Mouse (Mus musculus): ENCODE data around the gene Lzts2. TPM values are rescaled to one million over a fixed set of nuclear protein-coding genes. Genes with fewer than 3 reads are reported as not detected.

Lzts2 gene
- polyA plus RNA-seq, 1 experiment from 2014 or later = 6.8 TPM

DNA sequence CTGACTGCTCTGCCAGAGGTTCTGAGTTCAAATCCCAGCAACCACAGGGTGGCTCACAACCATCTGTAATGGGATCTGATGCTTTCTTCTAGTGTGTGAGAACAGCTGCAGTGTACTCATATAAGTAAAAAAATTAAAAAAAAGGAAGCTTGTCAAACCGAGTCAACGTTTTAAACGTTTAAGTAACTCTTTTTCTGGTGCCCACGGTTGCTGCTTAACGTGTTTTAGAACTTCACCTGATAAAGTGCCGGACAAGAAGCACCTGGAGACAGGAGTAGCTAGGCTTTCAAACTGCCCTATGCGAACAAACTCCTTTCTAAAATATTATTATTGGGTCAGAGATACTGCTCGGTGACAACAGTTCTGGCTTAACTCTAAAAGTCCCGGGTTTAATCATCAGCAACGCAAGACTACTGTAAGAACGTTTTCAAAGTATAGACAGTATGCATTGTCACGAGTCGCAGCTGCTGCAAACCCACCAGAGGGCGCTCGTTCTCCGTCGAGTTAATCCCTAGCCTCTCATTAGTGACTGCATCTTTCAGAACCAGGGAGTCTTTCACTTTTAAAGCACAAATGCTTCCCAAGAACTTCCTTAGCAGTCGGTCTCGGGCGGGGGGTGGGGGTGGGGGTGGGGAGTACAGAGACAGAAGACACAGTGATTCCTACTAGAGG is 59.8 kb downstream of the Lzts2 start:
- Histone ChIP-seq H3K4me3 (replicated peaks) (peak overlapping the region; percentile 77), H3K9ac (peak overlapping the region; percentile 82), H3K9me3 (replicated peaks) (no peaks in the 10 kb centered on the region), H3K4me2 (peak overlapping the region; percentile 96), H3K27ac (replicated peaks) (peak overlapping the region; percentile 89), H3K36me3 (replicated peaks) (no peaks in the 10 kb centered on the region), H3K4me1 (replicated peaks) (peaks cover 53% of the 10 kb centered on the region), H3K27me3 (peaks cover 39% of the 10 kb centered on the region)
- peak; percentile 31; the same call in 1 of the 2 replicates for ATAC-seq (ENCODE audit: insufficient read depth)
- 6% methylated on average over 20 of the region's 20 CpGs for WGBS (ENCODE audit: insufficient replicate concordance)

DNA sequence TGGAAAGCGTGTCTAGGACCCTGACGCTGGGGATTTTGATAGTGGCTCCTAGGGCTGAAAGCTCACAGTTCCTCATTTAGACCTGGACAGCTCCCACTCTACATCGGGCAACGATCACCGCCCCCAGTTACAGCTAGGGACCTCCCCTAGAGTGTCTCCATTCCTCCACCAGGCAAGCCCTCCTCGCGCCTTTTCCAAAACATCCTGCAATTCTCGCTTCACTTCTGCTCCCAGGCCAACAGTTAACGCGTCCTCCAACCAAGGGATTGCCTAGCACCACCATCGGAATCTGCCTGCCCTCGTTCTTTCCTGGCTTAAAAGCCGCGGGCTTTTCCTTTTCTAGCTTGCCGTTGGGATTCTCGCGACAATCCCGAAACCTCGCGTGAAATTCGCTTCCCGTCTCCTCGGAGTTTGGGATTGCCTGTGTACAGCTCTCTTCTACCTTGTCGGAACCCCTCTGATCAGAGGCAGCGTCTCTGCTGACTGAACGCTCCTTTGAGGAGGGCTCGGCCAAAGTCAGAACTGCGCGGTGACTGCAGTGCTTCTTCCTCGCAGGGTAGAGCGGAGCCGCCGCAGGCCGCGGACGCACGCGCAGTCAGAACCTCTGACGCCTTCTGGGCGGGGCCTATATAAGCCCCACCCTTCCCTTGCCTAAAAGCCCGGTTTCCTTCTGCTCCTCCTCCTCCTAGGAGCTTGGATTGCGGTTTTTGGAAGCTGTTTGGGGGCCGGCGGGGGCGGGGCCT is 60.5 kb downstream of the Lzts2 start, which contains the start of gene Kazald1:
Gene Kazald1, plus strand, starts transcription at position 662 of the 743 bp plus-strand sequence.
- under 1% methylated on average over 45 of the region's 45 CpGs for WGBS (ENCODE audit: insufficient replicate concordance)
- Histone ChIP-seq H3K4me1 (replicated peaks) (peaks cover 61% of the 10 kb centered on the region), H3K9ac (peak within 1 kb of the TSS; percentile 82), H3K4me3 (replicated peaks) (peak within 1 kb of the TSS; percentile 77), H3K27ac (replicated peaks) (peak within 1 kb of the TSS; percentile 89), H3K4me2 (peak within 1 kb of the TSS; percentile 96), H3K36me3 (replicated peaks) (no peaks in the 10 kb centered on the region), H3K9me3 (replicated peaks) (no peaks in the 10 kb centered on the region), H3K27me3 (peaks cover 46% of the 10 kb centered on the region)
- peak; percentile 88 for ATAC-seq (ENCODE audit: insufficient read depth)

GRCm38 (mm10) chr19:45075323-45076035 is 61.3 kb downstream of the Lzts2 start:
- Histone ChIP-seq H3K9ac (peak overlapping the region; percentile 82), H3K27me3 (peaks cover 54% of the 10 kb centered on the region), H3K9me3 (replicated peaks) (no peaks in the 10 kb centered on the region), H3K4me2 (peak overlapping the region; percentile 96), H3K36me3 (replicated peaks) (no peaks in the 10 kb centered on the region), H3K4me3 (replicated peaks) (peak overlapping the region; percentile 77), H3K27ac (replicated peaks) (peak overlapping the region; percentile 89), H3K4me1 (replicated peaks) (peaks cover 67% of the 10 kb centered on the region)
- peak; percentile 67 for ATAC-seq (ENCODE audit: insufficient read depth)
- WGBS (ENCODE audit: insufficient replicate concordance) = 1% methylated on average over 32 of the region's 32 CpGs

DNA sequence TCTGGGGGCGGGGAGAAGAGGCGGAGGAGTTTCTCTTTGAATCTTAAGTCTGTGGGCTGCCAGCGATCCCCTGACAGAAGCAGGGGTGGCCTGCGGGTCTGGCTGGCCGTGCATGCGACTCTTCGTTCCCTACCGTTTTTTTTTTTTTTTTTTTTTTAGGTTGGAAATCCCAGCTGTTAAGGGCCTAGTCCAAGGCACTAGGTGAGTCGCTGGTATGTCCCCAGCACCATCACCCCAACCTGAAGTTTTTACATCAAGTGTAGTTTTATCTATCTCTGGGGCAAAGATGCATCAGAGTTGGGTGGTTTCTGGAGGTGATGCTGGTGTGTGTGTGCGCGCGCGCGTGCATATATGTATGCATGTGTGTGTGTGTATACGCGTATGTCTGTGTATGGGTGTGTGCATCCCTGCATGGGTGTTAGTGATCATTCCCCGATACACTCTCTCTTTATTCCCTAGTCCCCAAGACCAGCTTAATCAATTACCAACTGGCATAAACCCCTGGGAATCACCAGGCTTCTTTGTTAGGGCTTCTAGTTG is 61.9 kb downstream of the Lzts2 start:
- WGBS (ENCODE audit: insufficient replicate concordance) = 14% methylated on average over 17 of the region's 17 CpGs
- Histone ChIP-seq H3K9ac (peak overlapping the region; percentile 82), H3K27me3 (peaks cover 60% of the 10 kb centered on the region)

More for the DNA sequence above, 61.9 kb downstream of the Lzts2 start:
- no peak for ATAC-seq (ENCODE audit: insufficient read depth)
- Histone ChIP-seq H3K4me2 (peak overlapping the region; percentile 96), H3K9me3 (replicated peaks) (no peaks in the 10 kb centered on the region), H3K4me1 (replicated peaks) (peaks cover 67% of the 10 kb centered on the region), H3K36me3 (replicated peaks) (no peaks in the 10 kb centered on the region), H3K4me3 (replicated peaks) (peak overlapping the region; percentile 77), H3K27ac (replicated peaks) (no peak overlapping the region)

Other genes starting within 250 kb of the Lzts2 start
- 10.9 and 11.2 TPM in 2 replicates for gene Slf2, start 83.3 kb upstream of the Lzts2 start, polyA plus RNA-seq (2015; fragmentation: Nextera tagmentation; extraction: Ambion mirVana)
- 4.4 and 5.6 TPM in 2 replicates for gene Sema4g, start 25.3 kb upstream of the Lzts2 start, polyA plus RNA-seq (2015; fragmentation: Nextera tagmentation; extraction: Ambion mirVana)
- gene Twnk, start 8.8 kb upstream of the Lzts2 start, polyA plus RNA-seq (2015; fragmentation: Nextera tagmentation; extraction: Ambion mirVana) = 10.4 and 13.4 TPM in 2 replicates
- gene Mrpl43, start 8.0 kb upstream of the Lzts2 start, polyA plus RNA-seq (2015; fragmentation: Nextera tagmentation; extraction: Ambion mirVana) = 27.4 and 28.8 TPM in 2 replicates
- gene Pdzd7, start 31.3 kb downstream of the Lzts2 start, polyA plus RNA-seq (2015; fragmentation: Nextera tagmentation; extraction: Ambion mirVana) = not detected in 2 replicates
- 2.9 and 3.1 TPM in 2 replicates for gene Sfxn3, start 33.1 kb downstream of the Lzts2 start, polyA plus RNA-seq (2015; fragmentation: Nextera tagmentation; extraction: Ambion mirVana)
- gene Kazald1, start 60.8 kb downstream of the Lzts2 start, polyA plus RNA-seq (2015; fragmentation: Nextera tagmentation; extraction: Ambion mirVana) = 0.24 and 0.32 TPM in 2 replicates
- not detected in 2 replicates for gene Tlx1, start 136.3 kb downstream of the Lzts2 start, polyA plus RNA-seq (2015; fragmentation: Nextera tagmentation; extraction: Ambion mirVana)
- not detected in 2 replicates for gene Lbx1, start 221.4 kb downstream of the Lzts2 start, polyA plus RNA-seq (2015; fragmentation: Nextera tagmentation; extraction: Ambion mirVana)